Mouse (Mus musculus) midbrain, embryonic 12.5 days (tissue): Measurements from ENCODE around the gene Atp2b2. TPM values are rescaled to one million over a fixed set of nuclear protein-coding genes. Genes with fewer than 3 reads are reported as not detected.

Source experiments
- ATAC-seq: fragments of 200-750 bp; cut with Nextera tagmentation; 2 replicates; pipeline ENCODE4 v1.8.0; 2017; ENCODE audit warnings: low read depth, moderate TSS enrichment, moderate library complexity; ENCODE audit not compliant: low FRiP score
- H3K27ac ChIP-seq: fragments of 300-500 bp; sonication (generic); replicated peaks from 2 replicates; pipeline ENCODE4 v1.5.1; 2016; ENCODE audit warnings: mild to moderate bottlenecking
- H3K27me3 ChIP-seq: fragments of 300-500 bp; sonication (generic); 2 replicates; pipeline ENCODE4 v1.6.1; 2016; ENCODE audit warnings: mild to moderate bottlenecking
- H3K36me3 ChIP-seq: fragments of 300-500 bp; sonication (generic); 2 replicates; pipeline ENCODE4 v1.6.1; 2016
- H3K4me1 ChIP-seq: fragments of 300-500 bp; sonication (generic); 2 replicates; pipeline ENCODE4 v1.6.1; 2016
- H3K4me2 ChIP-seq: fragments of 300-500 bp; sonication (generic); replicated peaks from 2 replicates; pipeline ENCODE4 v1.6.1; 2016; ENCODE audit warnings: mild to moderate bottlenecking, moderate library complexity
- H3K4me3 ChIP-seq: fragments of 300-500 bp; sonication (generic); 2 replicates; pipeline ENCODE4 v1.5.1; 2016; ENCODE audit warnings: mild to moderate bottlenecking
- H3K9ac ChIP-seq: fragments of 300-500 bp; sonication (generic); replicated peaks from 2 replicates; pipeline ENCODE4 v1.6.1; 2016; ENCODE audit warnings: mild to moderate bottlenecking, moderate library complexity
- H3K9me3 ChIP-seq: fragments of 300-500 bp; sonication (generic); 2 replicates; pipeline ENCODE4 v1.6.1; 2016; ENCODE audit warnings: mild to moderate bottlenecking
- WGBS: fragments of 180-500 bp; shearing (Covaris S2); methylation state at CpG from one replicate; pipeline ENCODE4 v1.1.7; 2016; 5-methylcytosine and 5-hydroxymethylcytosine counted together
- polyA plus RNA-seq: library from polyadenylated mRNA; unstranded; fragments of >200 nt; fragmentation: Nextera tagmentation; extraction: Ambion mirVana; gene quantifications from 2 replicates; pipeline ENCODE4 v1.2.1, GENCODE M21; 2016

The Atp2b2 gene
- polyA plus RNA-seq, 1 experiment from 2014 or later = 5.7 TPM

GRCm38 (mm10) chr6:113883225-113883624 lies 159.2 kb downstream of the Atp2b2 start:
- no peak overlapping the region for H3K4me2 ChIP-seq
- peaks cover 7% of the 10 kb centered on the region; the same call in 1 of the 2 replicates for H3K27me3 ChIP-seq
- no peak for ATAC-seq
- no peak overlapping the region for H3K4me3 ChIP-seq
- peaks cover 14% of the 10 kb centered on the region for H3K4me1 ChIP-seq
- no peaks in the 10 kb centered on the region for H3K36me3 ChIP-seq
- 48% methylated on average over 9 of the region's 9 CpGs for WGBS
- no peaks in the 10 kb centered on the region for H3K9me3 ChIP-seq
- no peak overlapping the region for H3K9ac ChIP-seq
- H3K27ac ChIP-seq = no peak overlapping the region

GRCm38 (mm10) chr6:113882396-113882795 lies 160.0 kb downstream of the Atp2b2 start:
- Histone ChIP-seq H3K4me3 (no peak overlapping the region), H3K27ac (no peak overlapping the region), H3K9me3 (no peaks in the 10 kb centered on the region), H3K4me1 (peaks cover 14% of the 10 kb centered on the region), H3K36me3 (no peaks in the 10 kb centered on the region), H3K4me2 (no peak overlapping the region), H3K27me3 (peaks cover 6% of the 10 kb centered on the region; the same call in 1 of the 2 replicates), H3K9ac (no peak overlapping the region)
- ATAC-seq = no peak
- WGBS = 73% methylated on average over 7 of the region's 7 CpGs

- Histone ChIP-seq H3K9ac (no peak overlapping the region), H3K27ac (no peak overlapping the region), H3K27me3 (no peaks in the 10 kb centered on the region; the same call in 1 of the 2 replicates), H3K4me1 (peaks cover 7% of the 10 kb centered on the region; the same call in 1 of the 2 replicates), H3K9me3 (no peaks in the 10 kb centered on the region), H3K36me3 (no peaks in the 10 kb centered on the region), H3K4me2 (no peak overlapping the region), H3K4me3 (no peak overlapping the region)
- ATAC-seq = no peak
- 52% methylated on average over 10 of the region's 10 CpGs for WGBS
Measured at GRCm38 (mm10) chr6:113881561-113882243, 160.7 kb downstream of the Atp2b2 start.

GRCm38 (mm10) chr6:113879366-113879765 lies 163.0 kb downstream of the Atp2b2 start:
- ATAC-seq = no peak
- Histone ChIP-seq H3K27me3 (no peaks in the 10 kb centered on the region), H3K36me3 (no peaks in the 10 kb centered on the region), H3K4me1 (peaks cover 6% of the 10 kb centered on the region; the same call in 1 of the 2 replicates), H3K27ac (no peak overlapping the region), H3K9ac (no peak overlapping the region), H3K4me2 (no peak overlapping the region), H3K4me3 (no peak overlapping the region), H3K9me3 (no peaks in the 10 kb centered on the region)
- 49% methylated on average over 3 of the region's 3 CpGs for WGBS

GRCm38 (mm10) chr6:113878510-113879128 lies 163.8 kb downstream of the Atp2b2 start:
- no peaks in the 10 kb centered on the region for H3K36me3 ChIP-seq
- 82% methylated on average over 8 of the region's 8 CpGs for WGBS
- no peak overlapping the region for H3K4me3 ChIP-seq
- ATAC-seq = no peak
- H3K9ac ChIP-seq = no peak overlapping the region
- H3K27ac ChIP-seq = no peak overlapping the region
- H3K9me3 ChIP-seq = no peaks in the 10 kb centered on the region
- no peak overlapping the region for H3K4me2 ChIP-seq
- no peaks in the 10 kb centered on the region for H3K27me3 ChIP-seq
- H3K4me1 ChIP-seq = peaks cover 6% of the 10 kb centered on the region; the same call in 1 of the 2 replicates

GRCm38 (mm10) chr6:113876585-113876984 lies 165.8 kb downstream of the Atp2b2 start:
- WGBS = 87% methylated on average over 3 of the region's 3 CpGs
- no peaks in the 10 kb centered on the region for H3K9me3 ChIP-seq
- no peak overlapping the region for H3K4me3 ChIP-seq
- no peak for ATAC-seq
- no peaks in the 10 kb centered on the region for H3K4me1 ChIP-seq
- H3K27ac ChIP-seq = no peak overlapping the region
- H3K9ac ChIP-seq = no peak overlapping the region
- H3K36me3 ChIP-seq = no peaks in the 10 kb centered on the region
- no peak overlapping the region for H3K4me2 ChIP-seq
- no peaks in the 10 kb centered on the region for H3K27me3 ChIP-seq

- Histone ChIP-seq H3K9me3 (no peaks in the 10 kb centered on the region), H3K36me3 (no peaks in the 10 kb centered on the region), H3K4me1 (no peaks in the 10 kb centered on the region), H3K27ac (no peak overlapping the region), H3K4me2 (no peak overlapping the region), H3K27me3 (peaks cover 3% of the 10 kb centered on the region; the same call in 1 of the 2 replicates), H3K9ac (no peak overlapping the region), H3K4me3 (no peak overlapping the region)
- WGBS = 82% methylated on average over 2 of the region's 2 CpGs
- ATAC-seq = no peak
Measured at GRCm38 (mm10) chr6:113875201-113875600, 167.2 kb downstream of the Atp2b2 start.

- H3K27ac ChIP-seq = no peak overlapping the region
- 50% methylated on average over 7 of the region's 7 CpGs for WGBS
- no peaks in the 10 kb centered on the region for H3K36me3 ChIP-seq
- no peak for ATAC-seq
- H3K4me3 ChIP-seq = no peak overlapping the region
- peaks cover 3% of the 10 kb centered on the region; the same call in 1 of the 2 replicates for H3K27me3 ChIP-seq
- no peaks in the 10 kb centered on the region for H3K4me1 ChIP-seq
- H3K4me2 ChIP-seq = no peak overlapping the region
- H3K9me3 ChIP-seq = no peaks in the 10 kb centered on the region
- H3K9ac ChIP-seq = no peak overlapping the region
Measured at GRCm38 (mm10) chr6:113872654-113873053, 169.8 kb downstream of the Atp2b2 start.

- 80% methylated on average over 9 of the region's 9 CpGs for WGBS
- ATAC-seq = no peak
- peaks cover 3% of the 10 kb centered on the region; the same call in 1 of the 2 replicates for H3K27me3 ChIP-seq
Measured at GRCm38 (mm10) chr6:113870775-113871174, 171.6 kb downstream of the Atp2b2 start.

GRCm38 (mm10) chr6:113868552-113868951 lies 173.9 kb downstream of the Atp2b2 start:
- Histone ChIP-seq H3K9me3 (no peaks in the 10 kb centered on the region), H3K4me1 (peaks cover 3% of the 10 kb centered on the region; the same call in 1 of the 2 replicates), H3K27ac (no peak overlapping the region), H3K27me3 (peaks cover 3% of the 10 kb centered on the region; the same call in 1 of the 2 replicates), H3K4me2 (no peak overlapping the region), H3K36me3 (no peaks in the 10 kb centered on the region), H3K9ac (no peak overlapping the region), H3K4me3 (no peak overlapping the region)
- ATAC-seq = no peak
- WGBS = 72% methylated on average over 6 of the region's 6 CpGs

More at GRCm38 (mm10) chr6:113870775-113871174, 171.6 kb downstream of the Atp2b2 start:
- Histone ChIP-seq H3K4me2 (no peak overlapping the region), H3K4me3 (no peak overlapping the region), H3K4me1 (peaks cover 2% of the 10 kb centered on the region; the same call in 1 of the 2 replicates), H3K36me3 (no peaks in the 10 kb centered on the region), H3K27ac (no peak overlapping the region), H3K9ac (no peak overlapping the region), H3K9me3 (no peaks in the 10 kb centered on the region)

GRCm38 (mm10) chr6:113865699-113866098 lies 176.7 kb downstream of the Atp2b2 start:
- Histone ChIP-seq H3K9ac (no peak overlapping the region), H3K4me2 (no peak overlapping the region), H3K4me1 (peaks cover 11% of the 10 kb centered on the region), H3K27ac (no peak overlapping the region), H3K9me3 (no peaks in the 10 kb centered on the region), H3K27me3 (peaks cover 1% of the 10 kb centered on the region; the same call in 1 of the 2 replicates), H3K4me3 (no peak overlapping the region), H3K36me3 (no peaks in the 10 kb centered on the region)
- WGBS = 80% methylated on average over 7 of the region's 7 CpGs
- ATAC-seq = no peak

- no peak overlapping the region for H3K9ac ChIP-seq
- no peak overlapping the region for H3K4me2 ChIP-seq
- no peaks in the 10 kb centered on the region for H3K36me3 ChIP-seq
- H3K27ac ChIP-seq = no peak overlapping the region
- no peak overlapping the region for H3K4me3 ChIP-seq
- H3K27me3 ChIP-seq = no peaks in the 10 kb centered on the region
- WGBS = 73% methylated on average over 6 of the region's 8 CpGs
- no peaks in the 10 kb centered on the region for H3K9me3 ChIP-seq
- ATAC-seq = no peak
- peaks cover 17% of the 10 kb centered on the region for H3K4me1 ChIP-seq
Measured at GRCm38 (mm10) chr6:113864812-113865211, 177.6 kb downstream of the Atp2b2 start.
